Mouse (Mus musculus): ENCODE data around the gene Il4i1. TPM values are rescaled to one million over a fixed set of nuclear protein-coding genes. Genes with fewer than 3 reads are reported as not detected.

Il4i1 gene
- polyA plus RNA-seq (2017; shearing (Covaris generic)): 1 to 10 TPM; 1.9 to 4.2 (median 2.1) TPM

GRCm38 (mm10) chr7:44815721-44816469, at the start of gene Il4i1, which contains the start of gene Nup62:
Gene Il4i1 (plus strand): TSS chr7:44816387.
Gene Nup62 (plus strand): TSS chr7:44816088.
- peak; percentile 93 for ATAC-seq

GRCm38 (mm10) chr7:44768129-44768528, 48.1 kb upstream of the Il4i1 start:
- ATAC-seq: no peak

- ATAC-seq: no peak
Measured at GRCm38 (mm10) chr7:44770046-44770578, 46.1 kb upstream of the Il4i1 start.

GRCm38 (mm10) chr7:44772591-44773204, 43.5 kb upstream of the Il4i1 start:
- ATAC-seq: peak; percentile 96

GRCm38 (mm10) chr7:44776849-44777498, 39.2 kb upstream of the Il4i1 start:
- ATAC-seq: no peak

GRCm38 (mm10) chr7:44780101-44780500, 36.1 kb upstream of the Il4i1 start:
- no peak for ATAC-seq

GRCm38 (mm10) chr7:44789531-44789930, 26.7 kb upstream of the Il4i1 start:
- ATAC-seq: no peak

- no peak for ATAC-seq
Measured at GRCm38 (mm10) chr7:44790066-44790465, 26.1 kb upstream of the Il4i1 start.

GRCm38 (mm10) chr7:44792781-44793180, 23.4 kb upstream of the Il4i1 start:
- ATAC-seq: no peak

GRCm38 (mm10) chr7:44808927-44809326, 7.3 kb upstream of the Il4i1 start:
- no peak for ATAC-seq

- ATAC-seq: no peak
Measured at GRCm38 (mm10) chr7:44809466-44809865, 6.7 kb upstream of the Il4i1 start.

- ATAC-seq: no peak
Measured at GRCm38 (mm10) chr7:44810365-44810764, 5.8 kb upstream of the Il4i1 start.

GRCm38 (mm10) chr7:44810819-44811557, 5.2 kb upstream of the Il4i1 start:
- ATAC-seq: no peak

GRCm38 (mm10) chr7:44812651-44813325, 3.4 kb upstream of the Il4i1 start:
- no peak for ATAC-seq

- no peak for ATAC-seq
Measured at GRCm38 (mm10) chr7:44813985-44814384, 2.2 kb upstream of the Il4i1 start.

GRCm38 (mm10) chr7:44814423-44814822, 1.8 kb upstream of the Il4i1 start:
- ATAC-seq: no peak

GRCm38 (mm10) chr7:44814952-44815553, 1.1 kb upstream of the Il4i1 start:
- no peak for ATAC-seq

- no peak for ATAC-seq
Measured at GRCm38 (mm10) chr7:44816470-44817021, 359 bp downstream of the Il4i1 start, which contains the start of gene Atf5. Gene Atf5 (minus strand): TSS chr7:44816658.

GRCm38 (mm10) chr7:44817441-44817840, 1.3 kb downstream of the Il4i1 start:
- no peak for ATAC-seq

GRCm38 (mm10) chr7:44818164-44818563, 2.0 kb downstream of the Il4i1 start:
- no peak for ATAC-seq

GRCm38 (mm10) chr7:44818751-44819235, 2.6 kb downstream of the Il4i1 start:
- no peak for ATAC-seq

Measured in inflammation-experienced regulatory T-cells, adult 6 months (primary cell).